Comparison of ENCODE assay signal across 25 mouse cellular contexts in the genomic region with DNA sequence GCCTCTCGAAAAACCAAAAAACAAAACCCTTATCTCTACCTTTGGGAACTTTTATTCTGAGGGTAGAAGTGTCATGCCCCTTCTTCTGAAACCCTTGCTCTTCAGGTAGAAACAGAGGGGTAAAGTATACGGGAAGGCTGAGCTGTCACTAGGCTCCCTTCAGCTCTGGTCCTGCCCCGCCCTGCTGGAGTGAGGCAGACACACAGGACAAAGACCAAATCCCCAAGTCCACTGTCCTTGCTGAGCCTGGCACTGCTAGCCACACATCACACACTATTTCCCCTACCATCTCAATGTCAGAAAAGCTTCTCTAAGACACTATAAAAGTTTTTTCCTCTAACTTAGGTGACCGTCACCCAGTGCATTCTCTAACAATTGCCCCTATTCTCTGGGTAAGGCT. TPM values are rescaled to one million over a fixed set of nuclear protein-coding genes. Genes with fewer than 3 reads are reported as not detected.
DNase-seq lines count a peak whose midpoint lies in the region; ATAC-seq and TF ChIP-seq lines count a peak whose summit lies in the region.
"Had no signal": no experiment of that assay in that cellular context is flagged by ENCODE, and none has a peak within 500 bp of the region (broad histone marks: within the 10 kb centered on the region; RNA-seq: fewer than 3 reads in every experiment).

No protein-coding gene starts in this region.

- H3K9me3 ChIP-seq in liver, embryonic 15.5 days (replicated peaks) = no peaks in the 10 kb centered on the region
- no peaks in the 10 kb centered on the region for H3K9me3 ChIP-seq in liver, embryonic 11.5 days (ENCODE audit: control insufficient read depth, low read length)
- H3K9me3 ChIP-seq in liver, postnatal 0 days (ENCODE audit: low read length) = no peaks in the 10 kb centered on the region
- H3K9me3 ChIP-seq: embryonic facial prominence, embryonic 15.5 days; forebrain, embryonic 10.5 days; heart, embryonic 13.5 days had no signal

- 0 out of 2 replicates have a peak overlapping the region, but pooled peaks have one; percentile 1 for H3K27ac ChIP-seq in liver, embryonic 15.5 days (replicated peaks)
- H3K27ac ChIP-seq in liver, embryonic 11.5 days (ENCODE audit: low read depth, low read length) = no peak overlapping the region; the same call in 1 of the 2 replicates
- H3K27ac ChIP-seq in liver, postnatal 0 days (ENCODE audit: low read depth) = no peak overlapping the region; the same call in 1 of the 2 replicates
- H3K27ac ChIP-seq: embryonic facial prominence, embryonic 15.5 days; forebrain, embryonic 10.5 days; gastrocnemius, adult 2 months; heart, embryonic 13.5 days had no signal

- no peak for ATAC-seq in liver, embryonic 15.5 days (ENCODE audit: insufficient read depth)
- ATAC-seq in liver, embryonic 11.5 days (replicated peaks; ENCODE audit: low FRiP score) = no peak
- peak; percentile 37; the same call in 1 of the 2 replicates for ATAC-seq in liver, postnatal 0 days
- ATAC-seq: forebrain, embryonic 14.5 days had no signal

- H3K4me3 ChIP-seq in liver, embryonic 15.5 days (replicated peaks) = no peak overlapping the region
- no peak overlapping the region for H3K4me3 ChIP-seq in liver, embryonic 11.5 days (ENCODE audit: low read depth, low read length)
- no peak overlapping the region for H3K4me3 ChIP-seq in liver, postnatal 0 days (ENCODE audit: low read depth, low read length)
- H3K4me3 ChIP-seq: embryonic facial prominence, embryonic 15.5 days; erythroblast, embryonic 14.5 days; forebrain, embryonic 10.5 days; gastrocnemius, adult 2 months; heart, embryonic 13.5 days had no signal

- DNase-seq in kidney, postnatal 36 days = peak; percentile 55 to 69
- no peak for DNase-seq in kidney, postnatal 14 days
- DNase-seq in liver, embryonic 11.5 days (ENCODE audit: low spot score) = no peak
- DNase-seq in liver, postnatal 0 days = no peak
- DNase-seq in adrenal gland, adult 2 months = no peak
- no peak for DNase-seq in c-Kit-positive CD71-positive TER-119-positive erythroid progenitor cells, embryonic 14.5 days (ENCODE audit: low spot score)
- DNase-seq: adrenal gland, adult 8-10 months; cerebellum, adult 11 months; cerebellum, adult 8-10 months; cerebellum, postnatal 14 days; embryo, embryonic 11 days; gastrocnemius, adult 2 months; gastrocnemius, postnatal 25 days; heart, postnatal 36 days had no signal

- peaks cover 57% of the 10 kb centered on the region for H3K36me3 ChIP-seq in liver, embryonic 15.5 days (replicated peaks)
- peaks cover 24% of the 10 kb centered on the region for H3K36me3 ChIP-seq in liver, embryonic 11.5 days (ENCODE audit: control insufficient read depth, insufficient read depth, low read length)
- H3K36me3 ChIP-seq in liver, postnatal 0 days (replicated peaks; ENCODE audit: insufficient read depth, low read length) = peaks cover 13% of the 10 kb centered on the region

- TF ChIP-seq CTCF in liver, postnatal 0 days (IDR thresholded peaks at IDR 0.05; ENCODE audit: low read depth) = no peak

- no peak overlapping the region for H3K4me2 ChIP-seq in liver, embryonic 15.5 days
- no peak overlapping the region for H3K4me2 ChIP-seq in liver, embryonic 11.5 days
- peak overlapping the region; percentile 36 for H3K4me2 ChIP-seq in liver, postnatal 0 days (ENCODE audit: low read depth, low read length)
- H3K4me2 ChIP-seq: embryonic facial prominence, embryonic 15.5 days; heart, embryonic 13.5 days had no signal

- 57% methylated on average over 4 of the region's 4 CpGs for WGBS in liver, embryonic 15.5 days (ENCODE audit: insufficient replicate concordance)
- 84% methylated on average over 4 of the region's 4 CpGs for WGBS in liver, embryonic 11.5 days
- WGBS in liver, postnatal 0 days (ENCODE audit: insufficient replicate concordance) = 71% methylated on average over 4 of the region's 4 CpGs

- H3K27me3 ChIP-seq in liver, embryonic 15.5 days = no peaks in the 10 kb centered on the region
- H3K27me3 ChIP-seq in liver, embryonic 11.5 days (replicated peaks; ENCODE audit: control insufficient read depth, insufficient read depth, low read length) = no peaks in the 10 kb centered on the region
- no peaks in the 10 kb centered on the region for H3K27me3 ChIP-seq in liver, postnatal 0 days (ENCODE audit: insufficient read depth, low read length)
- H3K27me3 ChIP-seq: embryonic facial prominence, embryonic 15.5 days; heart, embryonic 13.5 days had no signal

- H3K4me1 ChIP-seq in liver, embryonic 15.5 days (replicated peaks) = peaks cover 93% of the 10 kb centered on the region
- peaks cover 69% of the 10 kb centered on the region for H3K4me1 ChIP-seq in liver, embryonic 11.5 days (replicated peaks; ENCODE audit: control insufficient read depth, insufficient read depth, low read length)
- H3K4me1 ChIP-seq in liver, postnatal 0 days (ENCODE audit: insufficient read depth) = peaks cover 79% of the 10 kb centered on the region

- H3K9ac ChIP-seq in liver, embryonic 15.5 days = no peak overlapping the region
- H3K9ac ChIP-seq in liver, embryonic 11.5 days (ENCODE audit: low read depth, low read length) = no peak overlapping the region
- no peak overlapping the region for H3K9ac ChIP-seq in liver, postnatal 0 days (replicated peaks)
- H3K9ac ChIP-seq: embryonic facial prominence, embryonic 15.5 days; heart, embryonic 13.5 days had no signal

- TF ChIP-seq EP300 in liver, postnatal 0 days (IDR thresholded peaks at IDR 0.05; ENCODE audit: low read depth) = no peak

RNA-seq across cellular contexts. Expression of a gene that starts 5.8 kb away (rescaled TPM):
- polyA plus RNA-seq in liver, embryonic 15.5 days (2015; fragmentation: Nextera tagmentation; extraction: Ambion mirVana) = 255 and 269 TPM in 2 replicates
- polyA plus RNA-seq in liver, embryonic 11.5 days (2014; fragmentation: Nextera tagmentation; extraction: Ambion mirVana) = 505 and 548 TPM in 2 replicates
- polyA plus RNA-seq in liver, postnatal 0 days (2015; fragmentation: Nextera tagmentation; extraction: Ambion mirVana) = 244 and 254 TPM in 2 replicates
- 100 to 1,000 TPM; 436 to 451 TPM for total RNA-seq in adrenal gland, adult 2 months (2021)
- polyA plus RNA-seq in adrenal gland, adult 2 months (2012; rRNA removed) = 456 and 530 TPM in 2 replicates

RNA-seq across cellular contexts. Expression of a gene that starts 14.2 kb away (rescaled TPM):
- 15.4 and 15.9 TPM in 2 replicates for polyA plus RNA-seq in liver, embryonic 15.5 days (2015; fragmentation: Nextera tagmentation; extraction: Ambion mirVana)
- polyA plus RNA-seq in liver, embryonic 11.5 days (2014; fragmentation: Nextera tagmentation; extraction: Ambion mirVana) = 38.4 and 41.3 TPM in 2 replicates
- polyA plus RNA-seq in liver, postnatal 0 days (2015; fragmentation: Nextera tagmentation; extraction: Ambion mirVana) = 14.8 and 16.2 TPM in 2 replicates
- 10 to 100 TPM; 22.5 to 26.0 TPM for total RNA-seq in adrenal gland, adult 2 months (2021)
- polyA plus RNA-seq in adrenal gland, adult 2 months (2012; rRNA removed) = 14.1 and 15.1 TPM in 2 replicates

RNA-seq across cellular contexts. Expression of a gene that starts 20.0 kb away (rescaled TPM):
- polyA plus RNA-seq in liver, embryonic 15.5 days (2015; fragmentation: Nextera tagmentation; extraction: Ambion mirVana) = 50.5 and 51.0 TPM in 2 replicates
- polyA plus RNA-seq in liver, embryonic 11.5 days (2014; fragmentation: Nextera tagmentation; extraction: Ambion mirVana) = 104 and 106 TPM in 2 replicates
- 64.2 and 65.2 TPM in 2 replicates for polyA plus RNA-seq in liver, postnatal 0 days (2015; fragmentation: Nextera tagmentation; extraction: Ambion mirVana)
- total RNA-seq in adrenal gland, adult 2 months (2021) = 10 to 100 TPM; 47.5 to 61.8 TPM
- polyA plus RNA-seq in adrenal gland, adult 2 months (2012; rRNA removed) = 56.4 and 64.8 TPM in 2 replicates

RNA-seq across cellular contexts. Expression of a gene that starts 30.3 kb away (rescaled TPM):
- 54.2 and 60.8 TPM in 2 replicates for polyA plus RNA-seq in liver, embryonic 15.5 days (2015; fragmentation: Nextera tagmentation; extraction: Ambion mirVana)
- polyA plus RNA-seq in liver, embryonic 11.5 days (2014; fragmentation: Nextera tagmentation; extraction: Ambion mirVana) = 131 and 134 TPM in 2 replicates
- 59.5 and 64.4 TPM in 2 replicates for polyA plus RNA-seq in liver, postnatal 0 days (2015; fragmentation: Nextera tagmentation; extraction: Ambion mirVana)
- total RNA-seq in adrenal gland, adult 2 months (2021) = 10 to 100 TPM; 48.2 to 72.0 TPM
- 80.0 and 95.2 TPM in 2 replicates for polyA plus RNA-seq in adrenal gland, adult 2 months (2012; rRNA removed)

RNA-seq across cellular contexts. Expression of a gene that starts 39.3 kb away (rescaled TPM):
- polyA plus RNA-seq in liver, embryonic 15.5 days (2015; fragmentation: Nextera tagmentation; extraction: Ambion mirVana) = 0.10 and 0.17 TPM in 2 replicates
- polyA plus RNA-seq in liver, embryonic 11.5 days (2014; fragmentation: Nextera tagmentation; extraction: Ambion mirVana) = 0.07 TPM in 1 of 2 replicates, not detected in the other
- 0.29 and 0.37 TPM in 2 replicates for polyA plus RNA-seq in liver, postnatal 0 days (2015; fragmentation: Nextera tagmentation; extraction: Ambion mirVana)
- 1 to 10 TPM in 1 of 2 experiments, under 1 TPM in 1; 0.29 to 1.5 TPM for total RNA-seq in adrenal gland, adult 2 months (2021)
- polyA plus RNA-seq in adrenal gland, adult 2 months (2012; rRNA removed) = 3.0 TPM in 2 replicates
- total RNA-seq: common myeloid progenitor, adult 5-6 weeks; ES-E14; granulocyte monocyte progenitor cell, adult 5-6 weeks had no signal
- polyA plus RNA-seq: embryonic facial prominence, embryonic 11.5 days; forebrain, embryonic 10.5 days; hindbrain, embryonic 11.5 days had no signal

Comparison
In these comparisons a context has a peak if more than half of its experiments do, and no peak if none do; other contexts are left out.
1. DNase-seq: peak in kidney, postnatal 36 days (2 of 2); none in kidney, postnatal 14 days (single experiment), liver, embryonic 11.5 days (single experiment), liver, postnatal 0 days (single experiment), adrenal gland, adult 2 months (single experiment) and c-Kit-positive CD71-positive TER-119-positive erythroid progenitor cells, embryonic 14.5 days (single experiment).